Mouse (Mus musculus): ENCODE results near the gene Etv4. TPM values are rescaled to one million over a fixed set of nuclear protein-coding genes. Genes with fewer than 3 reads are reported as not detected.

The Etv4 gene
- polyA plus RNA-seq, 1 experiment: 1.9 TPM

GRCm38 (mm10) chr11:101783584-101783983 lies 1.6 kb downstream of the Etv4 start:
- Histone ChIP-seq H3K27me3 (ENCODE audit: control insufficient read depth, insufficient read depth, low read length) (peaks cover 18% of the 10 kb centered on the region), H3K4me3 (ENCODE audit: control insufficient read depth, insufficient read depth, low read length) (no peak overlapping the region), H3K4me1 (replicated peaks; ENCODE audit: control insufficient read depth, insufficient read depth, low read length) (peaks cover 8% of the 10 kb centered on the region), H3K36me3 (ENCODE audit: control insufficient read depth, insufficient read depth, low read length) (no peaks in the 10 kb centered on the region), H3K27ac (ENCODE audit: control insufficient read depth, insufficient read depth, low read length) (no peak overlapping the region)
- no peak for TF ChIP-seq POLR2A (IDR thresholded peaks at IDR 0.05; ENCODE audit: control insufficient read depth, extremely low read depth, insufficient read depth, low read length, poor library complexity)
- no peak for DNase-seq
- WGBS: 42% methylated on average over 9 of the region's 9 CpGs

- no peak for DNase-seq
- peaks cover 18% of the 10 kb centered on the region for H3K27me3 ChIP-seq (ENCODE audit: control insufficient read depth, insufficient read depth, low read length)
- no peak overlapping the region for H3K27ac ChIP-seq (ENCODE audit: control insufficient read depth, insufficient read depth, low read length)
- 74% methylated on average over 1 of the region's 1 CpGs for WGBS
- TF ChIP-seq CTCF (IDR thresholded peaks at IDR 0.05; ENCODE audit: borderline replicate concordance, control insufficient read depth, extremely low read depth, insufficient read depth, low read length, poor library complexity) (no peak), POLR2A (IDR thresholded peaks at IDR 0.05; ENCODE audit: control insufficient read depth, extremely low read depth, insufficient read depth, low read length, poor library complexity) (no peak)
- H3K4me3 ChIP-seq (ENCODE audit: control insufficient read depth, insufficient read depth, low read length): no peak overlapping the region
- H3K4me1 ChIP-seq (replicated peaks; ENCODE audit: control insufficient read depth, insufficient read depth, low read length): peaks cover 8% of the 10 kb centered on the region
- H3K36me3 ChIP-seq (ENCODE audit: control insufficient read depth, insufficient read depth, low read length): no peaks in the 10 kb centered on the region
These were observed 2.0 kb downstream of the Etv4 start for GRCm38 (mm10) chr11:101783135-101783534.

- no peaks in the 10 kb centered on the region for H3K36me3 ChIP-seq (ENCODE audit: control insufficient read depth, insufficient read depth, low read length)
- DNase-seq: no peak
- TF ChIP-seq CTCF (IDR thresholded peaks at IDR 0.05; ENCODE audit: borderline replicate concordance, control insufficient read depth, extremely low read depth, insufficient read depth, low read length, poor library complexity): no peak
- TF ChIP-seq POLR2A (IDR thresholded peaks at IDR 0.05; ENCODE audit: control insufficient read depth, extremely low read depth, insufficient read depth, low read length, poor library complexity): no peak
- H3K27ac ChIP-seq (ENCODE audit: control insufficient read depth, insufficient read depth, low read length): no peak overlapping the region
- H3K4me3 ChIP-seq (ENCODE audit: control insufficient read depth, insufficient read depth, low read length): no peak overlapping the region
- 57% methylated on average over 4 of the region's 4 CpGs for WGBS
- no peaks in the 10 kb centered on the region for H3K4me1 ChIP-seq (replicated peaks; ENCODE audit: control insufficient read depth, insufficient read depth, low read length)
- no peaks in the 10 kb centered on the region; the same call in 1 of the 2 replicates for H3K27me3 ChIP-seq (ENCODE audit: control insufficient read depth, insufficient read depth, low read length)
These were observed 8.3 kb downstream of the Etv4 start for GRCm38 (mm10) chr11:101776846-101777245.

- TF ChIP-seq POLR2A (IDR thresholded peaks at IDR 0.05; ENCODE audit: control insufficient read depth, extremely low read depth, insufficient read depth, low read length, poor library complexity) (no peak), CTCF (IDR thresholded peaks at IDR 0.05; ENCODE audit: borderline replicate concordance, control insufficient read depth, extremely low read depth, insufficient read depth, low read length, poor library complexity) (no peak)
- Histone ChIP-seq H3K27ac (ENCODE audit: control insufficient read depth, insufficient read depth, low read length) (no peak overlapping the region), H3K27me3 (ENCODE audit: control insufficient read depth, insufficient read depth, low read length) (no peaks in the 10 kb centered on the region; the same call in 1 of the 2 replicates), H3K36me3 (ENCODE audit: control insufficient read depth, insufficient read depth, low read length) (peaks cover 12% of the 10 kb centered on the region), H3K4me1 (replicated peaks; ENCODE audit: control insufficient read depth, insufficient read depth, low read length) (no peaks in the 10 kb centered on the region), H3K4me3 (ENCODE audit: control insufficient read depth, insufficient read depth, low read length) (no peak overlapping the region)
- DNase-seq: no peak
- WGBS: 7% methylated on average over 16 of the region's 16 CpGs
These were observed 12.7 kb downstream of the Etv4 start for GRCm38 (mm10) chr11:101772449-101772848.

- TF ChIP-seq POLR2A (IDR thresholded peaks at IDR 0.05; ENCODE audit: control insufficient read depth, extremely low read depth, insufficient read depth, low read length, poor library complexity) (no peak), CTCF (IDR thresholded peaks at IDR 0.05; ENCODE audit: borderline replicate concordance, control insufficient read depth, extremely low read depth, insufficient read depth, low read length, poor library complexity) (no peak)
- no peak for DNase-seq
- no peak overlapping the region for H3K27ac ChIP-seq (ENCODE audit: control insufficient read depth, insufficient read depth, low read length)
- no peak overlapping the region for H3K4me3 ChIP-seq (ENCODE audit: control insufficient read depth, insufficient read depth, low read length)
- no peaks in the 10 kb centered on the region for H3K4me1 ChIP-seq (replicated peaks; ENCODE audit: control insufficient read depth, insufficient read depth, low read length)
- WGBS: 46% methylated on average over 5 of the region's 5 CpGs
- H3K36me3 ChIP-seq (ENCODE audit: control insufficient read depth, insufficient read depth, low read length): peaks cover 16% of the 10 kb centered on the region
- H3K27me3 ChIP-seq (ENCODE audit: control insufficient read depth, insufficient read depth, low read length): no peaks in the 10 kb centered on the region; the same call in 1 of the 2 replicates
These were observed 13.1 kb downstream of the Etv4 start for GRCm38 (mm10) chr11:101772027-101772426.

- no peaks in the 10 kb centered on the region for H3K4me1 ChIP-seq (replicated peaks; ENCODE audit: control insufficient read depth, insufficient read depth, low read length)
- no peak overlapping the region for H3K4me3 ChIP-seq (ENCODE audit: control insufficient read depth, insufficient read depth, low read length)
- WGBS: 96% methylated on average over 12 of the region's 12 CpGs
- TF ChIP-seq POLR2A (IDR thresholded peaks at IDR 0.05; ENCODE audit: control insufficient read depth, extremely low read depth, insufficient read depth, low read length, poor library complexity) (no peak), CTCF (IDR thresholded peaks at IDR 0.05; ENCODE audit: borderline replicate concordance, control insufficient read depth, extremely low read depth, insufficient read depth, low read length, poor library complexity) (no peak)
- peaks cover 34% of the 10 kb centered on the region for H3K36me3 ChIP-seq (ENCODE audit: control insufficient read depth, insufficient read depth, low read length)
- no peak overlapping the region for H3K27ac ChIP-seq (ENCODE audit: control insufficient read depth, insufficient read depth, low read length)
- H3K27me3 ChIP-seq (ENCODE audit: control insufficient read depth, insufficient read depth, low read length): no peaks in the 10 kb centered on the region; the same call in 1 of the 2 replicates
- no peak for DNase-seq
These were observed 14.9 kb downstream of the Etv4 start for GRCm38 (mm10) chr11:101770266-101770665.

GRCm38 (mm10) chr11:101768721-101769120 lies 16.4 kb downstream of the Etv4 start:
- Histone ChIP-seq H3K4me1 (replicated peaks; ENCODE audit: control insufficient read depth, insufficient read depth, low read length) (no peaks in the 10 kb centered on the region), H3K36me3 (ENCODE audit: control insufficient read depth, insufficient read depth, low read length) (peaks cover 49% of the 10 kb centered on the region), H3K27me3 (ENCODE audit: control insufficient read depth, insufficient read depth, low read length) (no peaks in the 10 kb centered on the region; the same call in 1 of the 2 replicates), H3K4me3 (ENCODE audit: control insufficient read depth, insufficient read depth, low read length) (no peak overlapping the region), H3K27ac (ENCODE audit: control insufficient read depth, insufficient read depth, low read length) (no peak overlapping the region)
- TF ChIP-seq POLR2A (IDR thresholded peaks at IDR 0.05; ENCODE audit: control insufficient read depth, extremely low read depth, insufficient read depth, low read length, poor library complexity): no peak
- no peak for TF ChIP-seq CTCF (IDR thresholded peaks at IDR 0.05; ENCODE audit: borderline replicate concordance, control insufficient read depth, extremely low read depth, insufficient read depth, low read length, poor library complexity)
- WGBS: 94% methylated on average over 6 of the region's 6 CpGs
- DNase-seq: no peak

Measured in thymus, adult 2 months (tissue).